ENCODE assay signal across 26 mouse cellular contexts in genomic region chr10:16171251-16171650, GRCm38 (mm10).
DNase-seq lines count a peak whose midpoint lies in the region; ATAC-seq and TF ChIP-seq lines count a peak whose summit lies in the region.
"Had no signal": no experiment of that assay in that cellular context is flagged by ENCODE, and none has a peak within 500 bp of the region (broad histone marks: within the 10 kb centered on the region; RNA-seq: fewer than 3 reads in every experiment).

No protein-coding gene starts in this region.

- H3K9me3 ChIP-seq in liver, postnatal 0 days (ENCODE audit: low read length), result no peaks in the 10 kb centered on the region
- H3K9me3 ChIP-seq: embryonic facial prominence, embryonic 12.5 days; heart, embryonic 12.5 days; midbrain, embryonic 12.5 days had no signal

- no peak overlapping the region for H3K9ac ChIP-seq in liver, postnatal 0 days (replicated peaks)
- H3K9ac ChIP-seq: embryonic facial prominence, embryonic 12.5 days; heart, embryonic 12.5 days; midbrain, embryonic 12.5 days had no signal

- ATAC-seq in frontal cortex, adult (ENCODE audit: low TSS enrichment), result peak; percentile 100
- ATAC-seq in liver, postnatal 0 days, result no peak
- ATAC-seq: forebrain, embryonic 14.5 days; hindbrain, postnatal 0 days; intestine, embryonic 16.5 days; Patski had no signal

- H3K4me3 ChIP-seq in liver, postnatal 0 days (ENCODE audit: low read depth, low read length), result no peak overlapping the region
- H3K4me3 ChIP-seq: embryonic facial prominence, embryonic 12.5 days; erythroblast, embryonic 14.5 days; heart, embryonic 12.5 days; midbrain, embryonic 12.5 days had no signal

- no peaks in the 10 kb centered on the region for H3K36me3 ChIP-seq in liver, postnatal 0 days (replicated peaks; ENCODE audit: insufficient read depth, low read length)
- H3K36me3 ChIP-seq: embryonic facial prominence, embryonic 12.5 days; heart, embryonic 12.5 days; midbrain, embryonic 12.5 days had no signal

- H3K27ac ChIP-seq in liver, postnatal 0 days (ENCODE audit: low read depth), result no peak overlapping the region
- H3K27ac ChIP-seq: embryonic facial prominence, embryonic 12.5 days; hindbrain, postnatal 0 days; midbrain, embryonic 12.5 days had no signal

- intact Hi-C loops in left cerebral cortex, postnatal 25 days (cut with DNase I), result loop anchor here (5.0 to 10.0 kb wide), 2 partner anchors 364 to 1554 kb away; partner anchors contain the start of gene Cited2
- intact Hi-C loops in left cerebral cortex, postnatal 10 days (cut with DNase I), result no loop called here

- no peak for TF ChIP-seq EP300 in liver, postnatal 0 days (IDR thresholded peaks at IDR 0.05; ENCODE audit: low read depth)

- no peaks in the 10 kb centered on the region for H3K27me3 ChIP-seq in liver, postnatal 0 days (ENCODE audit: insufficient read depth, low read length)
- H3K27me3 ChIP-seq: embryonic facial prominence, embryonic 12.5 days; heart, embryonic 12.5 days; midbrain, embryonic 12.5 days; Patski had no signal

- no peaks in the 10 kb centered on the region for H3K4me1 ChIP-seq in liver, postnatal 0 days (ENCODE audit: insufficient read depth)
- H3K4me1 ChIP-seq: embryonic facial prominence, embryonic 12.5 days; heart, embryonic 12.5 days; midbrain, embryonic 12.5 days had no signal

- no peak for DNase-seq in frontal cortex, postnatal 14 days (ENCODE audit: low spot score in 2 of 2)
- peak; percentile 18 to 74 for DNase-seq in left cerebral cortex, postnatal 25 days (ENCODE audit: low spot score in 2 of 2)
- no peak for DNase-seq in left cerebral cortex, postnatal 10 days (ENCODE audit: extremely low spot score in 1 of 2, low spot score in 2 of 2)
- peak; percentile 43 for DNase-seq in MN1 (ENCODE audit: low spot score)
- DNase-seq in fibroblast of lung, adult 2 months (ENCODE audit: low read depth), result peak; percentile 9
- DNase-seq in liver, postnatal 0 days, result no peak
- no peak for DNase-seq in urinary bladder, postnatal 10 days (ENCODE audit: low spot score)
- DNase-seq: adrenal gland, adult 2 months; cerebellum, adult 18-20 months; cerebellum, postnatal 14 days; gastrocnemius, postnatal 25 days; heart, adult 18-20 months; heart, postnatal 10 days; kidney, adult 9 months; kidney, postnatal 36 days; lung, adult 18-20 months; thymus, postnatal 25 days had no signal

- no peak overlapping the region for H3K4me2 ChIP-seq in liver, postnatal 0 days (ENCODE audit: low read depth, low read length)
- H3K4me2 ChIP-seq: embryonic facial prominence, embryonic 12.5 days; heart, embryonic 12.5 days; midbrain, embryonic 12.5 days had no signal

- WGBS in liver, postnatal 0 days (ENCODE audit: insufficient replicate concordance), result 85% methylated on average over 4 of the region's 4 CpGs

- no peak for TF ChIP-seq CTCF in liver, postnatal 0 days (IDR thresholded peaks at IDR 0.05; ENCODE audit: low read depth)

Comparison
In these comparisons a context has a peak if more than half of its experiments do, and no peak if none do; other contexts are left out.
1. DNase-seq: peak in left cerebral cortex, postnatal 25 days (2 of 2), MN1 (single experiment) and fibroblast of lung, adult 2 months (single experiment); none in frontal cortex, postnatal 14 days (0 of 2), left cerebral cortex, postnatal 10 days (0 of 2), liver, postnatal 0 days (single experiment) and urinary bladder, postnatal 10 days (single experiment).